Mouse (Mus musculus) heart, adult 2 months (tissue): ENCODE measurements at regions not wholly inside any gene's neighbourhood (a gene's known extent, or its start where the extent isn't known, plus 50 kb on each side); places are given as distances from the start of the nearest gene placed in this dataset.

Source experiments
- CTCF ChIP-seq: fragments of 200-600 bp; IDR thresholded peaks from 2 replicates; pipeline ENCODE4 v1.8.1; 2022; ENCODE audit warnings: antibody characterized with exemption, mild to moderate bottlenecking, moderate library complexity
- EP300 ChIP-seq: fragments of 200-500 bp; IDR thresholded peaks from 2 replicates; pipeline ENCODE4 v1.6.1; 2011; ENCODE audit warnings: low read depth, low read length, control low read depth; ENCODE audit not compliant: insufficient read depth
- POLR2A ChIP-seq: fragments of 200-500 bp; IDR thresholded peaks from 2 replicates; pipeline ENCODE4 v1.6.1; 2011; ENCODE audit warnings: mild to moderate bottlenecking, low read depth, low read length, control low read depth; ENCODE audit not compliant: insufficient read depth

GRCm38 (mm10) chr4:125826416-125826815 lies 197.9 kb upstream of the Csf3r start:
- TF ChIP-seq EP300, result no peak
- TF ChIP-seq CTCF, result no peak
- TF ChIP-seq POLR2A, result no peak
